Mouse (Mus musculus): ENCODE results near the gene Duoxa1.

- TF ChIP-seq USF1 (IDR thresholded peaks at IDR 0.05; ENCODE audit: low read depth) (no peak), MAX (IDR thresholded peaks at IDR 0.05) (no peak), CTCF (IDR thresholded peaks at IDR 0.05; ENCODE audit: control insufficient read depth, insufficient read depth, insufficient read length) (no peak), FOSL1 (IDR thresholded peaks at IDR 0.05; ENCODE audit: insufficient read depth, low read length, poor library complexity, severe bottlenecking) (no peak)
Measured at GRCm38 (mm10) chr2:122355389-122355788, 41.9 kb upstream of the Duoxa1 start.

Measured in C2C12 (cell line).